11 mouse cellular contexts compared by ENCODE assay signal in genomic region chr1:168392500-168392853, GRCm38 (mm10). TPM values are rescaled to one million over a fixed set of nuclear protein-coding genes. Genes with fewer than 3 reads are reported as not detected.
DNase-seq lines count a peak whose midpoint lies in the region; ATAC-seq lines count a peak whose summit lies in the region.
"Had no signal": no experiment of that assay in that cellular context is flagged by ENCODE, and none has a peak within 500 bp of the region (broad histone marks: within the 10 kb centered on the region; RNA-seq: fewer than 3 reads in every experiment).

No protein-coding gene starts in this region.

- peak overlapping the region; percentile 21 for H3K4me2 ChIP-seq in kidney, embryonic 14.5 days (replicated peaks; ENCODE audit: low read depth, low read length)
- H3K4me2 ChIP-seq in embryonic facial prominence, embryonic 12.5 days (replicated peaks): peak overlapping the region; percentile 37
- peak overlapping the region; percentile 34 for H3K4me2 ChIP-seq in forebrain, embryonic 14.5 days (ENCODE audit: low read length)

- H3K36me3 ChIP-seq in kidney, embryonic 14.5 days (ENCODE audit: control insufficient read depth, insufficient read depth, low read length): peaks cover 48% of the 10 kb centered on the region
- peaks cover 7% of the 10 kb centered on the region; the same call in 1 of the 2 replicates for H3K36me3 ChIP-seq in embryonic facial prominence, embryonic 12.5 days
- H3K36me3 ChIP-seq in forebrain, embryonic 14.5 days (ENCODE audit: control insufficient read depth, insufficient read depth, low read length): peaks cover 6% of the 10 kb centered on the region
- H3K36me3 ChIP-seq: G1E had no signal

- no peaks in the 10 kb centered on the region for H3K27me3 ChIP-seq in kidney, embryonic 14.5 days (ENCODE audit: control insufficient read depth, insufficient read depth, low read length)
- H3K27me3 ChIP-seq in embryonic facial prominence, embryonic 12.5 days: no peaks in the 10 kb centered on the region
- no peaks in the 10 kb centered on the region for H3K27me3 ChIP-seq in forebrain, embryonic 14.5 days (replicated peaks; ENCODE audit: control insufficient read depth, insufficient read depth, low read length)

- peak; percentile 63 for ATAC-seq in kidney, embryonic 14.5 days (ENCODE audit: low FRiP score, low TSS enrichment)
- no peak for ATAC-seq in embryonic facial prominence, embryonic 12.5 days (ENCODE audit: insufficient number of reproducible peaks, insufficient read depth, low FRiP score, low TSS enrichment)
- ATAC-seq in forebrain, embryonic 14.5 days: peak; percentile 25; the same call in 1 of the 2 replicates
- 0 out of 2 replicates have a peak, but pooled peaks have one; percentile 20 for ATAC-seq in megakaryocyte progenitor cell, adult 5-6 weeks (replicated peaks; ENCODE audit: poor library complexity)

- WGBS in kidney, embryonic 14.5 days: 15% methylated on average over 5 of the region's 5 CpGs
- 26% methylated on average over 5 of the region's 5 CpGs for WGBS in embryonic facial prominence, embryonic 12.5 days
- WGBS in forebrain, embryonic 14.5 days: 19% methylated on average over 5 of the region's 5 CpGs

- H3K9me3 ChIP-seq in kidney, embryonic 14.5 days (ENCODE audit: control insufficient read depth, low read length): no peaks in the 10 kb centered on the region
- H3K9me3 ChIP-seq in embryonic facial prominence, embryonic 12.5 days: no peaks in the 10 kb centered on the region
- no peaks in the 10 kb centered on the region for H3K9me3 ChIP-seq in forebrain, embryonic 14.5 days (replicated peaks; ENCODE audit: control insufficient read depth, low read length)

- H3K4me1 ChIP-seq in kidney, embryonic 14.5 days (ENCODE audit: control insufficient read depth, insufficient read depth, low read length): peaks cover 61% of the 10 kb centered on the region
- peaks cover 52% of the 10 kb centered on the region for H3K4me1 ChIP-seq in embryonic facial prominence, embryonic 12.5 days
- peaks cover 47% of the 10 kb centered on the region for H3K4me1 ChIP-seq in forebrain, embryonic 14.5 days (ENCODE audit: control insufficient read depth, insufficient read depth, low read length)

- H3K9ac ChIP-seq in kidney, embryonic 14.5 days (ENCODE audit: low read depth, low read length): no peak overlapping the region
- no peak overlapping the region for H3K9ac ChIP-seq in embryonic facial prominence, embryonic 12.5 days
- no peak overlapping the region for H3K9ac ChIP-seq in forebrain, embryonic 14.5 days (ENCODE audit: low read length)

- peak overlapping the region; percentile 74 for H3K27ac ChIP-seq in kidney, embryonic 14.5 days (ENCODE audit: low read depth, low read length)
- peak overlapping the region; percentile 74 for H3K27ac ChIP-seq in embryonic facial prominence, embryonic 12.5 days
- H3K27ac ChIP-seq in forebrain, embryonic 14.5 days (ENCODE audit: low read depth, low read length): peak overlapping the region; percentile 81

- H3K4me3 ChIP-seq in kidney, embryonic 14.5 days (ENCODE audit: low read length): no peak overlapping the region
- no peak overlapping the region for H3K4me3 ChIP-seq in embryonic facial prominence, embryonic 12.5 days
- no peak overlapping the region for H3K4me3 ChIP-seq in forebrain, embryonic 14.5 days (ENCODE audit: low read depth, low read length)

- DNase-seq in kidney, adult 8-10 months: no peak
- DNase-seq in forebrain, embryonic 14.5 days (ENCODE audit: low spot score): no peak
- no peak for DNase-seq in urinary bladder, postnatal 25 days (ENCODE audit: low spot score)
- no peak for DNase-seq in testis, postnatal 14 days (ENCODE audit: low spot score)
- DNase-seq in urinary bladder, adult 2 months (ENCODE audit: low spot score): no peak
- DNase-seq: right cerebral cortex, postnatal 14 days; thymus, postnatal 25 days had no signal

RNA-seq across cellular contexts. Expression of gene Pbx1, which starts 39.6 kb away (rescaled TPM):
- 107 and 120 TPM in 2 replicates for polyA plus RNA-seq in kidney, embryonic 14.5 days (2014; fragmentation: Nextera tagmentation; extraction: Ambion mirVana)
- 66.3 and 66.8 TPM in 2 replicates for polyA plus RNA-seq in embryonic facial prominence, embryonic 12.5 days (2016; fragmentation: Nextera tagmentation; extraction: Ambion mirVana)
- 66.7 and 76.8 TPM in 2 replicates for polyA plus RNA-seq in forebrain, embryonic 14.5 days (2014; fragmentation: Nextera tagmentation; extraction: Ambion mirVana)
- 7.7 and 10.7 TPM in 2 replicates for total RNA-seq in megakaryocyte progenitor cell, adult 5-6 weeks (2015)
- 2.5 and 5.1 TPM in 2 replicates for total RNA-seq in megakaryocyte progenitor cell, adult 5-6 weeks (2017)
- polyA plus RNA-seq in urinary bladder, adult 2 months (2012; rRNA removed): 77.8 and 103 TPM in 2 replicates
- polyA plus RNA-seq: G1E had no signal
